Mouse (Mus musculus) gastrocnemius, postnatal 4 days (tissue): ENCODE measurements at regions not wholly inside any gene's neighbourhood (a gene's known extent, or its start where the extent isn't known, plus 50 kb on each side); places are given as distances from the start of the nearest gene placed in this dataset.

ENCODE experiments used
- DNase-seq, 2 experiments: peaks; one replicate each; pipeline ENCODE4 v3.0.0; 2021 to 2022; ENCODE audit warnings: low spot score in 2 of 2, mixed read lengths in 2 of 2

DNA sequence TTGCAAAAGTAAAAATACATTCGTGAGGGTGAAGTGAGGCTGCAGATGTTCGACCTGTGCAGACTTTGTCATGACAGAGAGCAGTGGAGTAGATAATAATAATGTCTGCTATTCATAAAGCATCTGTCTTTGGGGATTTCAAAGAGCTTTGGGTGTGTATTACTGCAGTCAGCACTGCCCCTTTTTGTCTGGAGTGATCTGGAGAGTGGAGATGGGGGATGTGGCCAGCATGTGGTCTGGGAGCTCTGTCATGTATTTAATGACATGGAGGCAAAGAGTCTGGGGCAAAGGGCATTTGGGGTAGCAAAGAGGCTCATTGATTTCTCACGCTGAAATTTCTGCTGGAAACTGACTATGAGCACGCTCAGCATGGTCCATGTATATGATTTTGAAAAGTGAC is 510.8 kb upstream of the Pou3f2 start:
- DNase-seq, result no peak

DNA sequence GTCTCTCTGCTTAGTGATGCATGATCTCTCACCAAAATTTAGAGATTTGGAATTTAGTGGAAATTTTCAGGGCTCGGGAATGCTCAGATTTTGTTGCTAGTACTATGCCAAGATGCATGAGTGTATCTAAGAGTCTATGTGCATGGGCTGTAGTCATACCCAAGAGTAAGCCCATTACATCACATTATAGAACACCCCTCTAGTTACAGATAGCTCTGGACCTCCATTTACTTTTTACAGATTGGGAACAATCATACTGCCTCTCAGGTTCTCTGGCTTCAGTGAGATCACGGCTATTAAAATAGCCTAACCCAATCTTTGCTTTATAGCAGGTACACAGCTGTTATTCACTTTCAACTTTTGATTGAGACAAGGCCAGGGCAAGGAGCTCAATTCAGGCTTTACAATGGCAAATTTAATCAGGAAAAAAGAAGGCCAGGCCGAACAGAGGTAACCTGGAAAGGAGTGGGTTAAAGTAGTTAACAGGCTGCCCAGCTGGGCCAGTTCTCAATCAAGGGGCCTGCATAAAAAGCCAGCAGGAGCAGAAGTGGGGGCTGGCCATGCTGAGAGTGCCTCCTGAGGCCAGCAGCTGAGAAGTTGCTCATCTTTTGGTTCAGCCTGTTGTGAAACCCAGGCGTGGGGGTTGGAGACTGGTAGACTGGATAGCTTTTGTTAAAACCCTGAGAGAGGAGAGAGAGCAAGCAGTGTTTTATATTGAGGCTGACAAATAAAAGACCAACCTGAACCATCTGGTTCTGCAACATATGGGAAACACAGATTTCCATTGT is 509.2 kb upstream of the Pou3f2 start:
- no peak for DNase-seq

DNA sequence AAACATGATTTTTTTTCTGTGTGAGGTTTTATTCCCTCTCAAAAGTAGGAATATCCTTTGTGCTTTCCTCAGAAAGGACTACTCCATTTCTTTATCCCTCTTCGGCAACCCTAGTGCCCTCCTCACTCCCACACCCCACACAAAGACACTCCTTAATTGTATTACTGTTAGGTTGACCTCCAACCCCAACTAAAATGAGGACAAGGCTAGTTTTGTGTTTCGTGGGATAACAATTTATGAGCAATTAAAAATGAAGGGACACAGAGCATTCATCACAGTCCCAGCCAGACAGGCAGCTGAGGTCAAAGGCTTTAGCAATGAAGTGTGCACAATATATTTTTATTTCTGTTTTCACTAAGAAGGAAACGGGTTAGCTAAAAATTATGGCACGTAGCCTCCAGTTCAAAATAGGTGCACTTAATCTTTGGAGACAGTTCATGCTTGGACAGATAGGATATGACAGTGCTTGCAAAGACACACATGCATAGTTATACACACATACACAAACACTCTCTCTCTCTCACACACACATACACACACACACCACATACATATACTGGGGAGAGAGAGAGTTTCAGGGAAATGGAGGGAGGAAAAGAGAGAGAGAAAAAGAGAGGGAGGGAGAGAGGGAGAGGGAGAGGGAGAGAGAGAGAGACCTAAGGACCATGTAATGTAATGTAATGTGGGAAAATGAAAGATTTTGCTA is 498.8 kb upstream of the Pou3f2 start:
- no peak for DNase-seq

DNA sequence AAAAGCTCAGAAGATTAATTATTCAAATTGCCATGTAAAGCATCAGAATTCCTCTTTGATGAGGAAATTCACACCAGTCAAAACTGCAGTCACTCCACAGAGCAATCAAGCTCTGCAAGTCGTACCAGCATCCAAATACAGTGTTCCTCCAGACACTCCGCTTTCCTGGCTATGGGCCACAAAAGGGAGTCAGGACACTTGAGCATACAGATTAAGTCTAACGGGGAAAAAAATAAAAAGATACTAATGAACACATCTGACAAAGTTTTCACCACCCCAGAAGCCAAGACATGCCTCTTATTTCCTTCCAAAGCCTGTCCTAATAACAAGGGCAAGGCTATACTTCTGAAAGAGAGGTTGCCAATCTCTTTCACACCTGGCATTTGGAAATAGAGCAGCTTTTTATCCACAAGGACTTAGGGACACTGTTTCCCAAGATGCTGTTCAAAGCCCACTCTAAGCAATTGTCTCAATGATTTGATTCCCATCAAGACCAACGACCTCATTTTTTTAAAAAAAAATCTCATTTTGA is 485.5 kb upstream of the Pou3f2 start:
- no peak for DNase-seq

- DNase-seq, result no peak
Measured at GRCm38 (mm10) chr4:22972784-22973584, 484.8 kb upstream of the Pou3f2 start.

DNA sequence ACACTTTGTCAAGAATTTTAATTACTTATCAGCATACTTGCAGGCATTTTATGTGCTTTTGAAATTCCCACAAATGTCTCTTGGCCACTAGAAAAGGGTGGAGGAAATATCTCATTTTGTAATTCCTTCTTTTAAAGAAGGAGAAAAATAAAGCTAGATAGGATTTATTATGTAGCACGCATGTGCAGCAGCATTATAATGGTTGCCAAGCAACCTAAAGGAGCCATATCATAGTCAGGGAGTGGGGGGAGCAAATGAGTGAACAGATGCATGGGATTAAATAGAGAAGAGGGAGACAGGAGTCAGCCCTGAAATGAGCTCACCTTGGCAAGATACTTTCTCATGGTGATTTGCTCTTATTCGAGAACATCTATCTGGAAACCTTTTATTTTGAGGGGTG is 483.0 kb upstream of the Pou3f2 start:
- no peak for DNase-seq

DNA sequence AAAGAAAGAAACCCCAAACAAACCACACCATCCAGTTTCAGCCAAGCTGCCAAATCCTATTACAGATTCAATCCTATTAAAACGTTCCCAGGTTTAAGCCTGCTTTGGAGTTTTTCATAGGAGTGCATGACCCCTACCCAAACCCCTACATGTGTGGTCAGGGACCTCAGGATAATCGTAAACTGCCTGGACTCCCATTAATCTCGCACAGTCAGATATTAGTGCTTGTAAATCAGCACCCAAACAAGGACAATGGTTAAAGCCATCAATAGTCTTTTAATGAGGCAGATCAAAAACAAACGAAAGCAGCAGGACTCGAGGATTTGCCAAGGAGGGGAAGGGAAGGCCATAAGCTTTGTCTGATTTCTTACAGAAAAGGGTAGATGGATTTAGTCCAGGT is 482.3 kb upstream of the Pou3f2 start:
- no peak for DNase-seq

- DNase-seq, result no peak
Measured at GRCm38 (mm10) chr4:22949422-22949821, 461.3 kb upstream of the Pou3f2 start.

GRCm38 (mm10) chr4:22948880-22949279 is 460.7 kb upstream of the Pou3f2 start:
- no peak for DNase-seq

DNA sequence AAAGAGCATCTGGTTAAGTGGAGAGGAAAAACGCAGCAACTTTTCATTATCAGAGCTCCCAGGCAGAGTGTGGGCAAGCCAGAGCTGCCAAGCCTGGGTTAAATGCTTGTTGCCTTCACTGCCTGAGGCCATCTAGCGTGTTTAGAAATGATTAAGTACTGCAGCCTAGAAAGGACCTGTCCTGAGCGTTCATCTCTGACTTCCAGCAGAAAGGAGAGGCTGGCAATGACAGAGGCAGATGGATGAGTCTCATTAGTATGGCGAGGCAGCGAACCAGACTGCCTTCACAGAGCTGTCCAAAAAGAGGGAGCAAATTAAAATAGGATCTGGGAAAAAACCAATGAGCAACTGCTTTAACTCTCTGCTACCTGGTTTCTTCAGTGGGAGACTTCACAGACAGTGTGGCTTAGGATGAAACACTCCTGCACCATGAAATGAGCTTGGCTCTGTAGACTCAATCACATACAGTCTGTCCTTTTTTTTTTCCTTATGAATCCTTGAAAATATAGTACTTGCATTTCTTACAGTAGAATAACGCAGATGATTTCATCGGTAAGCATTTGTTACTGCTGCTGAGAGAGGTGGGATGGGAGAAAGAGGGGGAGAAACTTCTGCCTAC is 458.7 kb upstream of the Pou3f2 start:
- DNase-seq, result no peak

DNA sequence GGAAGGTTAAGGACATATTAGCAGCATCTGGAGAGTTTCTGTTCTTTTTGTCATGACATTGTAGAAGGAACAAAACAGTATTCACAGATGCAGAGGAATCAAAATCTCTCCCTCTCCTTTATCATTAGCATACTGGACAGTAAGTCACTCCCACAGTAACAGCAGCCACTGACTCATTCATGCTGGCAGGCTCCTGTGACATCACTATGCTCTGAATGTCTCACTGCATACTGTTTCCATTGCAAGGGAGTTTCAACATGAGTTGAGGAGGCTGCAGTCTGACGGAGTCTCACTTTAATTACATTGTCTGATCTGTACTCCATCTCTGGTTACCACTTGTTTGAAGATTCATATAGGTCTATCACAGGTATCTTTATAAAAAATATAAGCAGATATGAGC is 450.1 kb upstream of the Pou3f2 start:
- no peak for DNase-seq

GRCm38 (mm10) chr4:22924181-22924580 is 436.0 kb upstream of the Pou3f2 start:
- no peak for DNase-seq

- no peak for DNase-seq
Measured at GRCm38 (mm10) chr4:22914886-22915285, 426.7 kb upstream of the Pou3f2 start.

DNA sequence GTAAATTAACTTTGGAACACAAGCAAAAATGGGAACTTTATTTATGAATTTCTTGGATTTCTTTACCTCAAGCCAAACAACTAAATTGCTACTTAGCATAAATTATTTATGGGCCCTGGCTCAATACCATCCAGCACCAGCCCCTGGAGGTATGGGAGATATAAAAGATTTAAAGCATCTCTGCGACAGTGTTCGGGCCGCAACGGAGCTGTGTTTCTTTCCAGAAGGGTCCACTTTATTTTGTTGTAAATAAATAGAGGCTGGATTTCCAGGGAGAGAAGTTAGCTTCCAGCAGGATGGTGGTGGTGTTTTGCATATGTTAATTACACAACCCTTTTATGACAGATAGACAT is 404.5 kb upstream of the Pou3f2 start:
- no peak for DNase-seq

DNA sequence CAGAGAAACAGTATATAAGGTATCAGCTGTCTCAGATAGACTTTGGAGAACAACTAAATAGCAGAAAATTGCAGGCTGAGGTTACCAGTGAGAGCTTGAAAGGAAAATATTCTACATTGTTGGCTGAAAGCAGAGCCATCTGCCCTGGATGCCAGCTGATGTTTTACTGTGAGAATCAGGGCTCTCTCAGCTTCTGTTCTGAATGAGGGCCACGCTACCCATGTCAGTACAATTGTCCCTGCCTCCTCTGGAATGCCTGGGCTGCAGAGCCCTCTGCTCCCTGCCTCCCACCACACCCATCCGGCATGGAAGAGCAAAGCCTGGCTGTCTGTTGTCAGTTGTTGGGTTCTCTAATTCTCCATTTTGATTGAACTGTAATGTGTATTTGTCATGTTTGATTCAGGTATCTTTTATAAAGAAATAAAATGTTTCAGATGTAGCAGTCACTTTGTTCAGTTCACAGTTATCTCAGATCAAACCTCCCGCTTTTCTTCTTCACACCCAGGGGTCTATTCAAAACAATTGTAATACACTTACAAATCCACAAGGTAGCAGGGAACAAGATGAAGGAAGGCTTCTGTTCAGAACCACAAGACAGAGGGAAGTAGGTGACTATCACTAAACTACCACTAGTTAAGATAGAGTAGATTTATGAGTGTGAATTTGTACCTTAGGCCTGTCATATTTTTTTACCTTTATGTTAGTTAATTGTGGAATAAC is 404.0 kb upstream of the Pou3f2 start:
- peak in 1 of 2 experiments; percentile 8 for DNase-seq

DNA sequence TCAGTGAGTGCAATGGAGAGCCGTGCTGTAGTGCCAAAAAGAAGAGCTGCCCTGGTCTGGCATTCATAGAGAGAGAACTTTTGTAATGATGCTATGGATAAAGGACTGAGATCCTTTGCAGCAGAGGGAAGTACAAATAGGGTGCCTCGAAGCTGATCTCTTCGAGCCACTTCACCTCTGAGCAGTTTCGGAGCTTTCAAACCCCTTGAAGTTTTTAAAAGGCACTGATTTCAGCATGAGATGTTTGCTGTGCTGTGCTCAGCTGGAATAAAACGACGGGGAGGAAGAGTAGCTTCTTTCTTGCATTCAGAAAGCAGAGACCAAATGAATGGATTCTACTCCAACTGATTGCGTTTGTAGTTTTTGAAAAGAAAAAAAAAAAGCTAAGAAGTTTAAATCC is 392.5 kb upstream of the Pou3f2 start:
- DNase-seq, result no peak

GRCm38 (mm10) chr4:22875392-22875791 is 387.2 kb upstream of the Pou3f2 start:
- DNase-seq, result no peak

DNA sequence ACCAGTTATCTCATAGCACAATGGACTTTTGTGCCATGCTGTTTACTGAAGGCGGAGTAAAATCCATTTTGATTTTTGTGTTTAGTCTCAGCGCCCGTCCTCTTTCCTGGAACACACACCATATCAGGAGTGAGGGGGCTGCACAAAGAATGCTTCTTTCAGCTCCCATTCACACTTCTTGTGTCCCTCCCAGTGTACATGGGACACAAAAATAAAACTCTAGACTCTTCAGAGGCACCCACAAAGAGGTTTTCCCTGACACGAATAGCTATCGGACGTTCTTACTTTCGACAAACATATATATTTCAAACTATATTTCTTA is 347.9 kb upstream of the Pou3f2 start:
- no peak for DNase-seq

DNA sequence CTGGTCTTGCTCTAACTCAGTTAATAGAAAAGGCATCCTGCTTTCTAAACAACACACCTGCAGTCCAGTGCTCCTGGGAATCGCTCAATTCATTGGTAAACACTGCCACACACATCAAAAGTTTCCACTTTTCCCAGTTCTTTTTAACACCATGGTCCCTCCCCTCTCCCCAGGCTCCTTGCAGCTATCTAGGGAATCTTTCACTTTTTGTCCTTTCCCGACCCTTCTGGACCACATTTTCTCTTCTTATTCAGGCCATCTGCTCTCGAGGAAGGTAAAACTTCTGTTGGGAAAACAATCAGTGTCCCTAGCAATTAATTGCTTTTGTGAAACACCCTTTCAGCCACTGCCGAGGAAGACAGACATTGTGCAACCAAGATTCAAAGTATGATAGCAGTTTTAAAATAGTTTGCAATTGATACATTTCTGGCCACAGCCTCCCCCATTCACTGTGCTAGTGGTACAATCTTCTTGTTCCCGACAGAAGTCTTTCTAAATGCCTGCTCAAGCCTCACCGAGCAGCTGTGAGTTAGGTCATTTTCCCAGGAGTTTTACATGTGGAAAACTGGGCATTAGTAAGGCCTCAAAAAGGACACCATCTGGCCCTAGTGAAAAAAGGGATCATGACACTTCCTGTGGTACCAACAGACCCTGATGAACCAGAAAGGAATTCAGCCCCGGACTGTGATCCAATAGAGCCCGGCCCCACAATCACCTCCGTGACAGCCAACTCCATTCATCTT is 347.4 kb upstream of the Pou3f2 start:
- peak in 1 of 2 experiments; percentile 12 for DNase-seq

DNA sequence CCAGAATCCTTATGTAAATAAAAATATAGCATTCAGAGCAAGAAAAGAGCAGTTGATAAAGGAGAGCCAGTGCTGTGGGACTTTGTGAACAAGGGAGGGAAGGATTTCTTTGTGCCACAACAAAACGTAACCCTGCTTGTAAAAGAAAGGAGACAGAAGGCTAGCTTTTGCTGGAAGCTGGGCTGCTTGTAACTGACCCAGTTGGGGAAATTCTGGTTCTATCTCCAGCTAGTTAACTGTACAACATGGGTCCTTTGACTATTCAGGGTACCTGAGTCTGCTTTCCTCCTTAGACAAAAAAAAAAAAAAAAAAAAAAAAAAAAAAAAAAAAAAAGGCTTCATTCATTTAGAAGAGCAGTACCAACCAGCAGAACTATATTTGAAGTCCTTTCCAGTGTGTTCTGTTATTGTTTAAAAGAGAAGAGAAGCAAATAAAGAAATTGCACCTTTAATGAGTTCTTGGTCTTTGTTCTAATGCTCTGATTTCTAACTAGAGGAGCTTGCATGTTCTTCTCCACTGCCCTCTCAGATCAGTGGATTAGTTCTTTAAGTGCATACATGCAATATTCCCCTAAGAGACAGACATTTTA is 345.8 kb upstream of the Pou3f2 start:
- no peak for DNase-seq
